Mouse (Mus musculus): Measurements from ENCODE around the gene Tmprss2.

- TF ChIP-seq CTCF (IDR thresholded peaks at IDR 0.05; ENCODE audit: insufficient read depth, low read depth, low read length) (no peak), POLR2A (IDR thresholded peaks at IDR 0.05; ENCODE audit: insufficient read depth, low read depth, low read length) (no peak)
Observed at GRCm38 (mm10) chr16:97622383-97622889, 11.4 kb upstream of the Tmprss2 start.
